Mouse (Mus musculus): ENCODE measurements around the gene Yju2. TPM values are rescaled to one million over a fixed set of nuclear protein-coding genes. Genes with fewer than 3 reads are reported as not detected.
A peak's percentile ranks its signal among the peaks of the same experiment; 100 is the strongest.

Yju2 gene
- polyA plus RNA-seq, 1 experiment from 2014 or later = 10.2 TPM

- H3K9ac ChIP-seq (ENCODE audit: low read depth, low read length) = no peak overlapping the region
- no peaks in the 10 kb centered on the region for H3K4me1 ChIP-seq (replicated peaks; ENCODE audit: control insufficient read depth, insufficient read depth, low read length)
- no peak for ATAC-seq
- H3K36me3 ChIP-seq (ENCODE audit: control insufficient read depth, insufficient read depth) = peaks cover 50% of the 10 kb centered on the region
- peak; percentile 10; the same call in 1 of the 2 replicates for TF ChIP-seq CTCF (IDR thresholded peaks at IDR 0.05; ENCODE audit: low read depth)
- H3K4me2 ChIP-seq (replicated peaks; ENCODE audit: low read depth) = no peak overlapping the region
- H3K27ac ChIP-seq (ENCODE audit: low read depth, low read length) = no peak overlapping the region
- peaks cover 5% of the 10 kb centered on the region for H3K27me3 ChIP-seq (replicated peaks; ENCODE audit: control insufficient read depth, insufficient read depth, low read length)
- 84% methylated on average over 9 of the region's 9 CpGs for WGBS
- H3K4me3 ChIP-seq (ENCODE audit: low read depth, low read length) = no peak overlapping the region
- no peaks in the 10 kb centered on the region for H3K9me3 ChIP-seq (ENCODE audit: control insufficient read depth)
Observed at GRCm38 (mm10) chr17:55964996-55965395, 6.1 kb downstream of the Yju2 start.

GRCm38 (mm10) chr17:55967186-55967585 is 8.3 kb downstream of the Yju2 start:
- no peak for ATAC-seq
- H3K27ac ChIP-seq (ENCODE audit: low read depth, low read length) = no peak overlapping the region
- no peaks in the 10 kb centered on the region for H3K9me3 ChIP-seq (ENCODE audit: control insufficient read depth)
- no peak overlapping the region for H3K9ac ChIP-seq (ENCODE audit: low read depth, low read length)
- H3K4me2 ChIP-seq (replicated peaks; ENCODE audit: low read depth) = no peak overlapping the region
- TF ChIP-seq CTCF (IDR thresholded peaks at IDR 0.05; ENCODE audit: low read depth) = no peak
- H3K4me3 ChIP-seq (ENCODE audit: low read depth, low read length) = no peak overlapping the region
- H3K27me3 ChIP-seq (replicated peaks; ENCODE audit: control insufficient read depth, insufficient read depth, low read length) = peaks cover 20% of the 10 kb centered on the region
- WGBS = 95% methylated on average over 4 of the region's 4 CpGs
- H3K36me3 ChIP-seq (ENCODE audit: control insufficient read depth, insufficient read depth) = peaks cover 35% of the 10 kb centered on the region
- 0 out of 2 replicates have a peak, but pooled peaks cover 4% of the 10 kb centered on the region for H3K4me1 ChIP-seq (replicated peaks; ENCODE audit: control insufficient read depth, insufficient read depth, low read length)

GRCm38 (mm10) chr17:55968210-55968609 is 9.3 kb downstream of the Yju2 start:
- no peak overlapping the region for H3K4me2 ChIP-seq (replicated peaks; ENCODE audit: low read depth)
- H3K4me1 ChIP-seq (replicated peaks; ENCODE audit: control insufficient read depth, insufficient read depth, low read length) = 0 out of 2 replicates have a peak, but pooled peaks cover 4% of the 10 kb centered on the region
- no peak overlapping the region for H3K9ac ChIP-seq (ENCODE audit: low read depth, low read length)
- no peak for TF ChIP-seq CTCF (IDR thresholded peaks at IDR 0.05; ENCODE audit: low read depth)
- no peak for ATAC-seq
- no peaks in the 10 kb centered on the region for H3K9me3 ChIP-seq (ENCODE audit: control insufficient read depth)
- no peak overlapping the region for H3K4me3 ChIP-seq (ENCODE audit: low read depth, low read length)
- H3K27me3 ChIP-seq (replicated peaks; ENCODE audit: control insufficient read depth, insufficient read depth, low read length) = peaks cover 20% of the 10 kb centered on the region
- no peak overlapping the region for H3K27ac ChIP-seq (ENCODE audit: low read depth, low read length)
- 73% methylated on average over 7 of the region's 7 CpGs for WGBS
- H3K36me3 ChIP-seq (ENCODE audit: control insufficient read depth, insufficient read depth) = peaks cover 32% of the 10 kb centered on the region

GRCm38 (mm10) chr17:55969560-55969959 is 10.7 kb downstream of the Yju2 start:
- H3K9ac ChIP-seq (ENCODE audit: low read depth, low read length) = no peak overlapping the region
- H3K9me3 ChIP-seq (ENCODE audit: control insufficient read depth) = no peaks in the 10 kb centered on the region
- peaks cover 20% of the 10 kb centered on the region for H3K27me3 ChIP-seq (replicated peaks; ENCODE audit: control insufficient read depth, insufficient read depth, low read length)
- H3K4me1 ChIP-seq (replicated peaks; ENCODE audit: control insufficient read depth, insufficient read depth, low read length) = 0 out of 2 replicates have a peak, but pooled peaks cover 4% of the 10 kb centered on the region
- H3K4me3 ChIP-seq (ENCODE audit: low read depth, low read length) = no peak overlapping the region
- H3K36me3 ChIP-seq (ENCODE audit: control insufficient read depth, insufficient read depth) = peaks cover 26% of the 10 kb centered on the region
- H3K27ac ChIP-seq (ENCODE audit: low read depth, low read length) = no peak overlapping the region
- no peak overlapping the region; the same call in 1 of the 2 replicates for H3K4me2 ChIP-seq (replicated peaks; ENCODE audit: low read depth)
- no peak for TF ChIP-seq CTCF (IDR thresholded peaks at IDR 0.05; ENCODE audit: low read depth)
- WGBS = 38% methylated on average over 14 of the region's 14 CpGs
- ATAC-seq = no peak

GRCm38 (mm10) chr17:55969966-55970891 is 11.3 kb downstream of the Yju2 start, which contains the start of gene Shd:
Shd (plus strand) TSS chr17:55970467.
- no peaks in the 10 kb centered on the region for H3K9me3 ChIP-seq (ENCODE audit: control insufficient read depth)
- no peak within 1 kb of the TSS for H3K27ac ChIP-seq (ENCODE audit: low read depth, low read length)
- WGBS = 9% methylated on average over 55 of the region's 55 CpGs
- H3K36me3 ChIP-seq (ENCODE audit: control insufficient read depth, insufficient read depth) = peaks cover 19% of the 10 kb centered on the region
- peaks cover 20% of the 10 kb centered on the region for H3K27me3 ChIP-seq (replicated peaks; ENCODE audit: control insufficient read depth, insufficient read depth, low read length)
- H3K4me2 ChIP-seq (replicated peaks; ENCODE audit: low read depth) = peak within 1 kb of the TSS; percentile 66
- H3K4me1 ChIP-seq (replicated peaks; ENCODE audit: control insufficient read depth, insufficient read depth, low read length) = 0 out of 2 replicates have a peak, but pooled peaks cover 4% of the 10 kb centered on the region
- H3K4me3 ChIP-seq (ENCODE audit: low read depth, low read length) = peak within 1 kb of the TSS; percentile 38
- ATAC-seq = 0 out of 2 replicates have a peak, but pooled peaks have one; percentile 15
- peak within 1 kb of the TSS; percentile 43 for H3K9ac ChIP-seq (ENCODE audit: low read depth, low read length)
- no peak for TF ChIP-seq CTCF (IDR thresholded peaks at IDR 0.05; ENCODE audit: low read depth)

GRCm38 (mm10) chr17:55971453-55971852 is 12.6 kb downstream of the Yju2 start:
- no peak for TF ChIP-seq CTCF (IDR thresholded peaks at IDR 0.05; ENCODE audit: low read depth)
- Histone ChIP-seq H3K4me2 (replicated peaks; ENCODE audit: low read depth) (no peak overlapping the region), H3K4me1 (replicated peaks; ENCODE audit: control insufficient read depth, insufficient read depth, low read length) (0 out of 2 replicates have a peak, but pooled peaks cover 4% of the 10 kb centered on the region), H3K27me3 (replicated peaks; ENCODE audit: control insufficient read depth, insufficient read depth, low read length) (peaks cover 20% of the 10 kb centered on the region), H3K27ac (ENCODE audit: low read depth, low read length) (no peak overlapping the region), H3K9me3 (ENCODE audit: control insufficient read depth) (no peaks in the 10 kb centered on the region), H3K9ac (ENCODE audit: low read depth, low read length) (no peak overlapping the region), H3K36me3 (ENCODE audit: control insufficient read depth, insufficient read depth) (peaks cover 14% of the 10 kb centered on the region), H3K4me3 (ENCODE audit: low read depth, low read length) (no peak overlapping the region)
- no peak for ATAC-seq
- 45% methylated on average over 22 of the region's 22 CpGs for WGBS

Data from intestine, postnatal 0 days (tissue).